Mouse (Mus musculus) olfactory bulb, adult 2 months (tissue): ENCODE results near the gene 1700109H08Rik.
"Not testable (repeated sequence)": the region's sequence is repeated elsewhere in the genome, so short reads cannot be mapped to it uniquely, and the experiment has no call there.

Experiments used
- CTCF ChIP-seq: fragments of 200-500 bp; IDR thresholded peaks from 2 replicates; pipeline ENCODE4 v1.5.1; 2012; ENCODE audit warnings: low read depth, mild to moderate bottlenecking, low read length, moderate library complexity; ENCODE audit not compliant: insufficient read depth
- POLR2A ChIP-seq: fragments of 200-500 bp; IDR thresholded peaks from 2 replicates; pipeline ENCODE4 v1.6.1; 2012; ENCODE audit warnings: mild to moderate bottlenecking, low read depth, low read length, moderate library complexity; ENCODE audit not compliant: insufficient read depth

DNA sequence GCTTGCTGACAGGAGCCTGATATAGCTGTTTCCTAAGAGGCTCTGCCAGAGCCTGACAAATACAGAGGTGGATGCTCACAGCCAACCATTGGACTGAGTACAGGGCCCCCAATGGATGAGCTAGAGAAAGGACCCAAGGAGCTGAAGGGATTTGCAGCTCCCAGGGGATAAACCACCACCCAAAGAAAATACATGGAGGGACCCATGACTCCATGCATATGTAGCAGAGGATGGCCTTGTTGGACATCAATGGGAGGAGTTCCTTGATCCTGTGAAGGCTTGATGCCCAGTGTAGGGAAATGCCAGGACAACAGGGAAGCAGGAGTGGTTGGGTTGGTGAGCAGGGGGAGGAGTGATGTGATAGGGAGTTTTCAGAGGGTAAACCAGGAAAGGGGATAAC is 39.3 kb upstream of the 1700109H08Rik start:
- TF ChIP-seq CTCF, POLR2A: not testable (repeated sequence)
